Mouse (Mus musculus): Measurements from ENCODE around the gene Olfr1420.
"Not testable (repeated sequence)": the region's sequence is repeated elsewhere in the genome, so short reads cannot be mapped to it uniquely, and the experiment has no call there.

The Olfr1420 gene

DNA sequence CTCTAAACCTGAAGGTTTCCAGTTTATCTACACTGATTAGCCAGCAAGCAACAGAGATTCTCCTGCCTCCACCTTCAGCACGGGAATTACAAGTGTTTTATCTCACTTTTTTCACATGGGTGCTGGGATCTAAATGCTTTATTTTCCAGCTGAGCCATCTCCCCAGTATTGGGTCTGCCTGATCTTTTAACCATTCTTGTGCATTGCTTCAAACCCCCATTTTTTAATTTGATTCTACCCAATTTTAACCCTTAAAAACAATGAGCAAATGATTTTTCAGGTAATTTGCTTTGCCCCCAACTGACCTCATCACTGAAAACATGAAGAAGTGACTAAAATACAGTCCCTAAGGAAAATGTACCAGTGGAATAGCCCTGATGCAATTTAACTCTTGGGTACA, at the start of gene Olfr1420:
TSS of gene Olfr1420 (plus strand) at position 301 of the 400 bp plus-strand sequence.
- in situ Hi-C loops (cut with MboI; ENCODE audit: low pct_unique_long_range_greater_than_20kb in 1 of 2, low sequenced_read_pairs in 2 of 2, unreplicated experiment in 1 of 2) = no loop called here

DNA sequence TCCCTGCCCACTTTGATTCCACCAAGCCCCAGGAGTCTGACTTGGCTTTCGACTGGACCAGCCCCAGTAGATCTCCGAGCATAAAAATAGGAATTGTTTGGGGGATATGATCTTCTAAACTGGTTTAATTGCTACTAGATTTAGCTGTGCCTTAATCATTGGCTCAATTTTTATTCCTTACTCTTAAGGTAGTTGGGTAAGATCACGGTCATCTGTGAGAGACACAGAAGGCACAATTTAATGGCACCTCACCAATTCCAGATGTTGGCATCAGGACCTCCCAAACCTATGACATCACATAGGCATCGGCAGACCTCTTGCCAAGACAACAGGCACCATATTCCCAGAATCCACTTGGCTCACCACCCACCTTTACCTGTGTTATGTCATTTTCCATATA, 47.2 kb upstream of the Olfr1420 start, which contains the start of gene Olfr1417:
TSS of gene Olfr1417 (minus strand) at position 101 of the 400 bp plus-strand sequence.
- in situ Hi-C loops (cut with MboI; ENCODE audit: low pct_unique_long_range_greater_than_20kb in 1 of 2, low sequenced_read_pairs in 2 of 2, unreplicated experiment in 1 of 2) = no loop called here

DNA sequence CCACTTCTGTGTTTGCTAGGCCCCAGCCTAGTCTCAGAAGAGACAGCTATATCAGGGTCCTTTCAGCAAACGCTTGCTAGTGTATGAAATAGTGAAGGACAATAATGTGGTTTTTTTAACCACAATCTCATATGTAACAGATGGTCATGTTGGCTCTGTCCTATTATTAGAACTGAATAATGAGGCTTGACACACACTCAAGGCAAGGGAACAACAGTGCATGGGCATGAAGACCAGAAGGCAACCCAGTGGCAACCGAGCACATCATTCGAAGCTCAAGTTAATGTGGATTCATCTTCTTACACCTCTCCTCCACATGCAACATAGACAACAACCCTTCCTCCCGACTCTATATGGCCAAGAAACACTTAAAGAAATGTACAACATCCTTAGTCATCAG, 40.0 kb upstream of the Olfr1420 start:
- in situ Hi-C loops (cut with MboI; ENCODE audit: low pct_unique_long_range_greater_than_20kb in 1 of 2, low sequenced_read_pairs in 2 of 2, unreplicated experiment in 1 of 2) = no loop called here

DNA sequence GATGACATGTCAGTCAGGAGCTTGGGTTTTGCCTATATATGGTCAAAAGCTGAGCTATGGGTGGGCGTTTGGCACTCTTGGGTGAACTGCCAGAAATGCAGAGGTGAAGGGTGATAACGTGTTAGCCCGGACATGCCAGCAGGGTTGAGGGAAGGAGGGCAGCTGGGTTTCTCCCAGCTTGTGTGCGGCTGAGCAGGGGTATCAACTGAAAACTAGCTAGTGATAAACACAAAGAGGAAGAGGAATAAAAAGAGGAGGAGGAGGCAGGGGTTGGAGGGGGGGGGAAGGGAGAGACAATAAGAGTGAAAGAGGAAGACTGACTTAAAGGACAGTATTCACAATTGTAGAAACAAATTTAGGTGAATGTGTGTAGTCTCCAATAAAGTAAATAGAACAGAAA, 33.7 kb upstream of the Olfr1420 start:
- in situ Hi-C loops (cut with MboI; ENCODE audit: low pct_unique_long_range_greater_than_20kb in 1 of 2, low sequenced_read_pairs in 2 of 2, unreplicated experiment in 1 of 2) = no loop called here

DNA sequence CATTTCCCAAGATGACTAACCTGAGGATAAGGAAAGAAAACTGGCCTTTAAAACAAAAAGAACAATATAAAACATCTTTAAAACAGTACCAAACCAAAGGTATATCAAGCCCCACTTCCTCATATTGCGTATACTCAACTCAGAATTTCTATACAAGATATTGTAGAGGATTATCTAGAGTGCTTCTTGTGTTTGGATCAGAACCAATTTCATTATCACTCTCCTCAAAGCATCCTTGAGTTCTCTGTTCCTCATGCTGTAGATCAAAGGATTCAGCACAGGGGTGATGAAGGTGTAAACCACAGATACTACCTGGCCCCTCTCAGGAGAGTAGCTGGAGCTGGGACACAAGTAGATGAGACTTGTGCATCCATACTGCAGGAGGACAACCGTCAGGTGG, 31.5 kb upstream of the Olfr1420 start:
- in situ Hi-C loops (cut with MboI; ENCODE audit: low pct_unique_long_range_greater_than_20kb in 1 of 2, low sequenced_read_pairs in 2 of 2, unreplicated experiment in 1 of 2) = no loop called here

DNA sequence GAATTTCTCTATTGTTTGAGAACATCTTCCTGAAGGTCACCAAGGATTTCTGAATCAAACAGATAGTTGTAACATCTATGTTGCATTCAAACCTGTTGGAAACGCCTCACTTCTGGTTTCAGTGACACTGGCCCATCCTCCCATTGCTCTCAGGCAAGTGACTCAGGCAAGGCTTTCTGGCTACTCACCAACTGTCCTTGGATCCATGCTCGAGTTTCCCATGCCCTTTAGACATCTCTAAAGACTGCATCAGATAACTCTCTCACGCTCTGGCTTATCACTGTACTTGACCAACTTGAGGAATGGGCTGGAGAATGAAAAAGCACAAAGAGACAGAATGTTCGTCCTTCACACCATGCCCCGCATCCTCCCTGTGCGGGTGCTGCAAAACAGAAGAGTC, 29.9 kb upstream of the Olfr1420 start:
- in situ Hi-C loops (cut with MboI; ENCODE audit: low pct_unique_long_range_greater_than_20kb in 1 of 2, low sequenced_read_pairs in 2 of 2, unreplicated experiment in 1 of 2) = no loop called here

DNA sequence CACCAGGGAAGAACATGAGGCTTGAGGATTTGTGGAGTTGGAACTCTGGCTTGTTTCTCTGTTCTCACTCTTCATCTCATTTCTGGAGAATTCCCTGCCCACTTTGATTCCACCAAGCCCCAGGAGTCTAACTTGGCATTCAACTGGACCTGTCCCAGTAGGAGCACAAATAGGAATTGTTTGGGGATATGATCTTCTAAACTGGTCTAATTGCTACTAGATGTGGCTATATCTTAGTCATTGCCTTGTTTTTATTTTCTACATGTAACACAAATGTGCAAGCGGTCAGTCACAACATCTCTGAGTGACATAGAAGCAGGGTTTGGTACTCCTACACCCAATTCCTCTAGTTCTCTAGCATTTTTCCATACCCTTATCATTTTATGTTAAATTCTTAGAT, 25.4 kb upstream of the Olfr1420 start, which contains the start of gene Olfr1418:
TSS of gene Olfr1418 (minus strand) at position 101 of the 400 bp plus-strand sequence.
- in situ Hi-C loops (cut with MboI; ENCODE audit: low pct_unique_long_range_greater_than_20kb in 1 of 2, low sequenced_read_pairs in 2 of 2, unreplicated experiment in 1 of 2) = loop anchor here in 1 of 2 experiments (10.0 kb wide), 1 partner anchor 86 kb away; the partner anchor contains the start of gene Mrpl16

DNA sequence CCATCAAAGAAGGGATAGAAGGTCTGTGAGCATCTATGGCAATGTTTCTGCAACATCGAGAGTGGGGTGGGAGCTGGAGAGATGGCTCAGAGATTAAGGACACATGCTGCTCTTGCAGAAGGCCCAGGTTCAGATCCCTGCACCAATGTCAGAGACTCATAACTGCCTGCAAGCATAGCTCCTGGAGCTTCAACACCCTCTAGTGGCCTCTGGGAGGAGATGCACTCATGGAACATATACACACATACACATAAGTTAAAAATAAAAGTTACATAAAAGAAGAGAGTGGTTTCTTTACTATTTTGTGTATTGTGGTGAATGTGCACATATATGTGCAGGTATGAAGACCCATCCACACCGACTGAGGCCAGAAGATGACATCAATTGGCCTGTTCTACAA, 18.5 kb upstream of the Olfr1420 start:
- in situ Hi-C loops (cut with MboI; ENCODE audit: low pct_unique_long_range_greater_than_20kb in 1 of 2, low sequenced_read_pairs in 2 of 2, unreplicated experiment in 1 of 2) = loop anchor here (5.0 to 10.0 kb wide), 2 partner anchors 91 to 93 kb away; partner anchors contain the start of gene Mrpl16 (in 1 of the 2)

DNA sequence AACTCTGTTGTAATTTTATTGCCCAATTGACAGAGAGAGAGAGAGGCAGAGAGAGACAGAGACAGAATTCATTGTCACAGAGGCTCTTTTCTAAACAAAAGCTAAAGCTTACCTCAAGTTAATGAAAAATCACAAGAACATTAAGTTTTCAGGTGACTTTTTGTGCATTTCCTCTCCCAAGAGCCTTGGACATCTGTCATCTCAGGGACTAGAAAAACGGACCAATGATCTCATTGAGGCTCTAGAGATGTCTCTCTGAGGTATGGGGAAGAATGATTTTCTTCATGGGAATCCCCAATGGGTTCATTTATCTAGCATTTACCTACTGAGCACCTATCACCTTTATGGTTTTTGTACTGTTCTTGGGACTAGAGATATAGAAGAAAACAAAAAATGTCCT, 11.4 kb upstream of the Olfr1420 start, which contains the start of gene Olfr1419:
TSS of gene Olfr1419 (minus strand) at position 101 of the 400 bp plus-strand sequence.
- in situ Hi-C loops (cut with MboI; ENCODE audit: low pct_unique_long_range_greater_than_20kb in 1 of 2, low sequenced_read_pairs in 2 of 2, unreplicated experiment in 1 of 2) = loop anchor here in 1 of 2 experiments (10.0 kb wide), 1 partner anchor 270 kb away; the partner anchor contains the start of gene Ms4a6d

DNA sequence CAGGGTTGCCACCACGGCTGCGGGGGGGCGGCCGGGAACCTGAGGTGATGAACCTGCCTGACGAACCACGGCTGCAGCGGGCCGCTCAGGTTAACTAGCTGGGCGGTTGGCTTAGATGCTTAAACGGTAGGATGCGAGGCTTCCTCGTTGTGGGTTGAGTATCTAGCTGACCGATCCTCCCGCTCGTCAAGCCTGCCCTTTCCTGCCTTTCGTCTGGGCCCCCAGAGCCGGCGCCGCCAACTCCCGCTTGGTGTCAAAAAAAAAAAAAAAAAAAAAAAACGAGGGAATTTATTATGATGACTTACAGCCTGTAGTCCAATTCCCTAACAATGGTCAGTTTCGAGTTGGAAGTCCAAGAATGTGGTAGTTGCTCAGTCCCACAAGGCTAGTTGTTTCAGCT, 8.0 kb upstream of the Olfr1420 start:
- in situ Hi-C loops (cut with MboI; ENCODE audit: low pct_unique_long_range_greater_than_20kb in 1 of 2, low sequenced_read_pairs in 2 of 2, unreplicated experiment in 1 of 2) = loop anchor here in 1 of 2 experiments (10.0 kb wide), 1 partner anchor 274 kb away; the partner anchor contains the start of gene Ms4a6d

DNA sequence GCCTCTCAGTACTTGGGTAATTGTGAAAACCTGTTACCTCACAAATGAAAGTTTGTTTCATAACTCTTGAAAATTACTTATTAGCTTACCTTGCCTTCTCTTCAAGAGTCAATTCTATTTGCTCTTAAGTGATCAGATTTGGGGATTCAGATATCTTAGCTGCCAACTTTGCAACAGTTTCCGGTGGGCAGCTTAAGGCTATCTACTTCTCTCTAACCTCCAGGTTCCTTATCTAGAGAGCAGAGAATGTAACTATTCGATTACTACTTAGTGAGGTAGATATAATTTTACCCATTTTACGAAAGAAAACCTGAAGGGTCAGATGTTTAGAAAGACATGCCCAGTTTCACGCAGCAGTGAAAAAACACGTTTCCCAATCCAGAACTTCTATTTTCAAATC, 24.7 kb downstream of the Olfr1420 start:
- in situ Hi-C loops (cut with MboI; ENCODE audit: low pct_unique_long_range_greater_than_20kb in 1 of 2, low sequenced_read_pairs in 2 of 2, unreplicated experiment in 1 of 2) = no loop called here

DNA sequence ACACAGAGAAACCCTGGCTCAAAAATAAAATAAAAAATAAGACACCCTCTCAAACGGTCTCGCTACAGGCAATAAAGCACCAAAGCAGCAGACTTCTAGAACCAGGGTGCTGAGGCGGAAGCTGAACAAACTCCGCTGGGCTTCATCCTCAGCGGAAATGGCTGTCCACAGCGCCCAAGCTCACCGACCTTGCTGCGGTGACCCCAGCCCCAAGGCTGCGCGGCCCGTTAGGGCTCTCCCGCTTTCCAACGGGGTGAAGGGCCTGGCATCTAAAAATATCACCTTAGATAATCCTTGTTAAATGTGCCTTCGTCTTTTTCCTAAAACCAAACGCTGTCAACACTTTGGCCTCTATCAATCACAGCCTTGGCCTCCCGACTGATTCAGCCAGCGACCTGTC, 25.2 kb downstream of the Olfr1420 start:
- in situ Hi-C loops (cut with MboI; ENCODE audit: low pct_unique_long_range_greater_than_20kb in 1 of 2, low sequenced_read_pairs in 2 of 2, unreplicated experiment in 1 of 2) = no loop called here

DNA sequence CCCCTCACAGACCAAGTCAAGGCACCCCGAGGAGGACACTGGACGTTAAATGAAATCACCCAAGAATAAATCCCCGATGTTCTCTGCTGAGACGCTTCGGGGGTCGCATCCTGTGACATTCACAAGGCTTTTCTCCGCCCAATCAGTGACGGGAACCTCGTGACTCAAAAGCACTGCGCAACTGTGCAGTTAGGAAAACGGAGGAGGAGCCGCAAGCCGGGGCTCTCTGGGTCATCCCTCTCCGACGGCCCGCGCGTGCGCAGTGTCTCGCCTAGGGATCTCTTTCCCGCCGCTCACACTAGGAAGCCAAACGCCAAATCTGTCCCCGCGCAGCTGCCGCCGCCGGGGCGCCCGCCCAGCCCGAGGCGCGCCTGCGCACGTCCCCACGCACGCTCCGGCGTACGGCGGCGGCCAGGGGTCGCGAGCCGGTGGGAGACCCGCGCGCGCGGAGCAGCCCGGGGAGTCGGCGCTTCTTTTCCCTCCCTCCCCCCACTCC, 25.7 kb downstream of the Olfr1420 start, which contains the start of gene Patl1:
TSS of gene Patl1 (plus strand) at position 363 of the 496 bp plus-strand sequence.
- in situ Hi-C loops (cut with MboI; ENCODE audit: low pct_unique_long_range_greater_than_20kb in 1 of 2, low sequenced_read_pairs in 2 of 2, unreplicated experiment in 1 of 2) = no loop called here

DNA sequence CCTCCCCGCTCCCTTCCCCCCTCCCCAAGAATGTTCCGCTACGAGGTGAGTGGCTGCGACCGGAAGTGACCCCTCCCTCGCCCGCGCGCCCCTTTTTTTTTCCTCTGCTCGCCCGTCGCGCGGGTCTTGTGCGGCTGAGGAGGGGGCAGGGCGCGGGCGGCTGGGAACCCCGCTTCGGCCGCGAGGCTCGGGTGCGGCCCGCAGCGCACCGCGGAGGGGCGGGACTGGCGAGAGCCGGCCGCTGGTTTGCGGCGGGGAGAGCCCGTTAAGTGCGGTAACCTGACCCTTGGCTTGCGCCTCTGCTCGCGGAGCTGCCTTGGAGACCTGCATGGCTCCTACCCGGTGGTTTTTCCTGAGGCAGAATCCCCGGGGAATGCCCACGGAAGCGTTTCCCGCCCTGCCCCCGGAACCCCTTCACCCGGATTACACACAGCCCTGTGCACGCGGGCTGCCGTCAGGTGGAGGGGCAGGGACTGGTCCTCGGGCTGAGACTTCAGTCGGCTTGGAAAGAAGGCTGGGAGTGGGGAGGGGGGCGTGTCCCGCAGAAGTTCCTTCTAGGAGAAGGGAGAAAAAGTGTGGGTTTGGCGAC, 26.3 kb downstream of the Olfr1420 start:
- in situ Hi-C loops (cut with MboI; ENCODE audit: low pct_unique_long_range_greater_than_20kb in 1 of 2, low sequenced_read_pairs in 2 of 2, unreplicated experiment in 1 of 2) = no loop called here

DNA sequence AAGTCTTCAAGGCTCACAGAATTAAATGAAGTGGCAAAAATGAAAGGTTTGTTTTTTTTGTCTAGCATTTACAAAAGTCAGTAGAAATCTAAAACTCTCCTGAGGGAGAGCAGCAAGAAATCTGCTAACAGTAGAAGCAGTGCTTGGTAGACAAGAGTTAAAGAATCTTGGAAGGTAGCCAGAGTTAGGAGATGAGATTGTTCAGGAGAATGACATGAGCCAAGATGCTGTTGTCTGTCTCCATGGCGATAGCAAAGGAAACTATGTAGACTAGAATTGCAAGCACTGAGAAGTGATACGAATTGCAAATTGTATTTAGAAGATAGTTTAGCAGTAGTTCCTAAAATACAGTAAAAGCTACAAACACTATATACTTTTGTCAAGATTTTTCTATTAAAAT, 29.4 kb downstream of the Olfr1420 start:
- in situ Hi-C loops (cut with MboI; ENCODE audit: low pct_unique_long_range_greater_than_20kb in 1 of 2, low sequenced_read_pairs in 2 of 2, unreplicated experiment in 1 of 2) = no loop called here

DNA sequence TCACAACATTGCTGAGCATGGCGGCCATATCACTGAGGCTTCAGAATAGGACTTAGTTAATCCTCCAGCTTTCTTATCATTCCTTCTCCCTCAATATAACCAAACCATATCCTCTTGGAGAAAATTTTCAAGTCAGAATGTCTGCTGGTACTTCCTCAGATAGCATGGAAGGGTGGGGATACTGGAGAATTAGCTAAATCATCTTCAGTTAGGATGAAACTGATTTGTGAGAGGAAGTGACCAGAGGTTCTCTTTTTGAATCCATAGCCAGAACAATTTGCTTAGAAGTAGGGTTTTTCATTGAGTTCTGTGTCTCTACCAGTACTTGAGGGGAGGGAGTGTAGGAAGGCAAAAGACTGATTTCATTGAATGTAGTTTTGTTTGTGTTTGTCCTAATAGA, 35.7 kb downstream of the Olfr1420 start:
- in situ Hi-C loops (cut with MboI; ENCODE audit: low pct_unique_long_range_greater_than_20kb in 1 of 2, low sequenced_read_pairs in 2 of 2, unreplicated experiment in 1 of 2) = no loop called here

DNA sequence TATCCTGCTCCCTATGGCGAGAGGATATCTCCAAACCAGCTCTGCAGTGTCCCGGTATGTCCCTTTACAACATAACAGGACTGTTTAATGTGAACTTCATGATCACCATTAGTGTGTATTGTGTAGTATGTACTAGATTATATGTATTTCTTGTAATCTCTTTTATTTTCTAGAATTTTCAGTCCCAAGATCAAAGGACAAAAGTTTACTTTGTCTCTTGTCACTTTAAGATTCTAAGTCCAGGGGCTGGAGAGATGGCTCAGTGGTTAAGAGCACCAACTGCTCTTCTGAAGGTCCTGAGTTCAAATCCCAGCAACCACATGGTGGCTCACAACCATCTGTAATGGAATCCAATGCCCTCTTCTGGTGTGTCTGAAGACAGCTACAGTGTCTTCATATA, 36.1 kb downstream of the Olfr1420 start:
- in situ Hi-C loops (cut with MboI; ENCODE audit: low pct_unique_long_range_greater_than_20kb in 1 of 2, low sequenced_read_pairs in 2 of 2, unreplicated experiment in 1 of 2) = not testable (repeated sequence)

DNA sequence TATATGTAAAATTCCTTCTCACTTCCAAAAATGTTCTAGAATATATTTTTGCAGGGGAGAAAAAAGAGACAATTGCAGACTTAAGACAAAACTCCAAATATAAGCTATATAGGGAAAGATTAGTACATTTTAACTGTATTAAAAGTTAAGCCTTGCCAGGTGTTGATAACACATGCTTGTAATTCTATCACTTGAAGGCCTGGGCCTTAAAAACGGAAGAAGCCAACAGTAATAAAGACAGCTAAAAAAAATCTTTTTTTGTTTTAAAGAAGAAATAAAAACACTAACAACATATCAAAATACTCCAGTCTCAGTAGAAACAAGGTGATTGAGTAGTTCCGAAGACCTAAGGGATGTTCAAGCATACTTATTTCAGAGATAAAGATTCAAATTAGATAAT, 40.0 kb downstream of the Olfr1420 start:
- in situ Hi-C loops (cut with MboI; ENCODE audit: low pct_unique_long_range_greater_than_20kb in 1 of 2, low sequenced_read_pairs in 2 of 2, unreplicated experiment in 1 of 2) = loop anchor here (25.0 kb wide), 2 partner anchors 861 to 1314 kb away; partner anchors contain the start of genes Ddb1 (in 1 of the 2), Lpxn (in 1 of the 2), Tkfc (in 1 of the 2) and Zfp91 (in 1 of the 2)

DNA sequence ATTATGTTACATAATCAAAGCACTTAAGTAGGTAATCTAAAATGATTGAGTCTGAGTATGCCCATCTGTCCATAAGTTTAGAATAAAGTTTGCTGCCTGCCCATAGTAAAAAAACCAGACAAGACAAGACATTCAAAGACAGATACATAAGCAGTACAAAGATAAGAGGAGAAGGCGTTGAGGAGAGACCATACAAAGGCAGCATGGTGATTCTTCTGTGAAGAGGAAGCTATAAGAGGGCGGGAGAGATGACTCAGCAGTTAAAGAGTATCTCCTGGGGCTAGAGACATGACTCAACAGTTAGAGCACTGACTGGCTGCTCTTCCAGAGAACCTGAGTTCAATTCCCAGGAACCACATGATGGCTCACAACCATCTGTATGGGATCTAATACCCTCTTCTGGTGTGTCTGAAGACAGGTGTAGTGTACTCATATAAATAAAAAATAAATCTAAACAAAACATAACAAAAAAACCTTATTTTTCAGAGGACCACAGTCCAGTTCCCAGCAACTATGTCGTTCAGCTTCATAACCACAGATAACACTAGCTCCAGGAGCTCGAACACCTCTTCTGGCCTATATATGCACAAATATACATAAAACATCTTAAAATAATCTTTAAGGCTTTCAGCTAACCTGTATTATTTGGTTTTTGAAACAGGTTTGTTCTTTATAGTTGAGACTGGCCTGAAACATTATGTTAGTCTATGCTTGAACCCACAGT, 41.8 kb downstream of the Olfr1420 start:
- in situ Hi-C loops (cut with MboI; ENCODE audit: low pct_unique_long_range_greater_than_20kb in 1 of 2, low sequenced_read_pairs in 2 of 2, unreplicated experiment in 1 of 2) = loop anchor here (25.0 kb wide), 2 partner anchors 859 to 1316 kb away; partner anchors contain the start of genes Ddb1 (in 1 of the 2), Lpxn (in 1 of the 2), Tkfc (in 1 of the 2) and Zfp91 (in 1 of the 2)

Measured in mouse embryonic stem cell (cell line).